Mouse (Mus musculus) liver, adult 2 months (tissue): ENCODE measurements around the gene Slc2a3. TPM values are rescaled to one million over a fixed set of nuclear protein-coding genes. Genes with fewer than 3 reads are reported as not detected.

Experiments used
- DNase-seq: peaks from one replicate; pipeline ENCODE4 v3.0.0-alpha.2; 2011; ENCODE audit warnings: low read depth, low spot score; ENCODE audit errors: extremely low read depth
- H3K27ac ChIP-seq: fragments of 200-500 bp; replicated peaks from 2 replicates; pipeline ENCODE4 v1.5.1; 2012; ENCODE audit warnings: low read depth, mild to moderate bottlenecking, control low read depth, inconsistent platforms, low read length; ENCODE audit not compliant: insufficient read depth
- H3K27me3 ChIP-seq: fragments of 200-500 bp; 2 replicates; pipeline ENCODE4 v1.6.1; 2012; ENCODE audit warnings: mild to moderate bottlenecking, moderate library complexity, low read length, inconsistent platforms; ENCODE audit not compliant: control insufficient read depth, insufficient read depth
- H3K36me3 ChIP-seq: fragments of 200-500 bp; 2 replicates; pipeline ENCODE4 v1.6.1; 2012; ENCODE audit warnings: low read length, inconsistent platforms; ENCODE audit not compliant: control insufficient read depth, insufficient read depth
- H3K4me1 ChIP-seq: fragments of 200-500 bp; 2 replicates; pipeline ENCODE4 v1.6.1; 2011; ENCODE audit warnings: low read length; ENCODE audit not compliant: control insufficient read depth, insufficient read depth
- H3K4me3 ChIP-seq: fragments of 200-500 bp; 2 replicates; pipeline ENCODE4 v1.5.1; 2011; ENCODE audit warnings: low read depth, mild to moderate bottlenecking, control low read depth, low read length, moderate library complexity; ENCODE audit not compliant: insufficient read depth
- H3K79me2 ChIP-seq: fragments of 200-500 bp; 2 replicates; pipeline ENCODE4 v1.6.1; 2012; ENCODE audit warnings: inconsistent platforms, mild to moderate bottlenecking, low read length, moderate library complexity; ENCODE audit not compliant: control insufficient read depth, insufficient read depth
- H3K9ac ChIP-seq: fragments of 200-500 bp; 2 replicates; pipeline ENCODE4 v1.6.1; 2012; ENCODE audit warnings: low read depth, mild to moderate bottlenecking, control low read depth, inconsistent platforms, low read length
- CTCF ChIP-seq: fragments of 200-500 bp; IDR thresholded peaks from 2 replicates; pipeline ENCODE4 v1.5.1; 2011; ENCODE audit warnings: low read depth, low read length, control low read depth
- POLR2A ChIP-seq: fragments of 200-500 bp; IDR thresholded peaks from 2 replicates; pipeline ENCODE4 v1.6.1; 2011; ENCODE audit warnings: low read length, control low read depth; ENCODE audit not compliant: insufficient read depth; ENCODE audit errors: extremely low read depth
- WGBS: fragments of 180-500 bp; shearing (Covaris S2); methylation state at CpG from one replicate; pipeline ENCODE4 v1.1.7; 2018; 5-methylcytosine and 5-hydroxymethylcytosine counted together
- polyA plus RNA-seq: library from polyadenylated mRNA; depleted of rRNA; stranded (reverse); fragments of >200 nt; gene quantifications from 2 replicates; pipeline ENCODE4 v1.2.3, GENCODE M21; 2012
- total RNA-seq: library from RNA; depleted of rRNA; stranded (reverse); fragments of >200 nt; gene quantifications from 2 replicates; pipeline ENCODE4 v1.2.3, GENCODE M21; 2014

The Slc2a3 gene
- total and polyA plus RNA-seq, 2 experiments = 0.28 to 0.66 TPM

GRCm38 (mm10) chr6:122820799-122821650, 19.6 kb upstream of the Slc2a3 start:
- H3K36me3 ChIP-seq = no peaks in the 10 kb centered on the region
- DNase-seq = no peak
- no peaks in the 10 kb centered on the region for H3K27me3 ChIP-seq
- peaks cover 27% of the 10 kb centered on the region for H3K79me2 ChIP-seq
- no peak overlapping the region for H3K27ac ChIP-seq
- peaks cover 29% of the 10 kb centered on the region for H3K4me1 ChIP-seq
- peak overlapping the region; percentile 86; the same call in 1 of the 2 replicates for H3K4me3 ChIP-seq
- H3K9ac ChIP-seq = peak overlapping the region; percentile 100
- 42% methylated on average over 15 of the region's 15 CpGs for WGBS
- TF ChIP-seq CTCF (no peak), POLR2A (no peak)

GRCm38 (mm10) chr6:122820071-122820798, 18.8 kb upstream of the Slc2a3 start:
- H3K27ac ChIP-seq = peak overlapping the region; percentile 67
- H3K4me1 ChIP-seq = peaks cover 22% of the 10 kb centered on the region
- DNase-seq = no peak
- peaks cover 20% of the 10 kb centered on the region for H3K79me2 ChIP-seq
- H3K27me3 ChIP-seq = no peaks in the 10 kb centered on the region
- no peak for TF ChIP-seq POLR2A
- TF ChIP-seq CTCF = no peak
- H3K36me3 ChIP-seq = no peaks in the 10 kb centered on the region
- peak overlapping the region; percentile 100 for H3K9ac ChIP-seq
- WGBS = under 1% methylated on average over 37 of the region's 38 CpGs
- H3K4me3 ChIP-seq = peak overlapping the region; percentile 86

- peaks cover 16% of the 10 kb centered on the region for H3K4me1 ChIP-seq
- TF ChIP-seq POLR2A (no peak), CTCF (no peak)
- H3K36me3 ChIP-seq = no peaks in the 10 kb centered on the region
- no peaks in the 10 kb centered on the region for H3K27me3 ChIP-seq
- DNase-seq = peak; percentile 58
- H3K4me3 ChIP-seq = peak within 1 kb of the TSS; percentile 86
- peaks cover 19% of the 10 kb centered on the region for H3K79me2 ChIP-seq
- under 1% methylated on average over 57 of the region's 61 CpGs for WGBS
- H3K9ac ChIP-seq = peak within 1 kb of the TSS; percentile 100
- H3K27ac ChIP-seq = peak within 1 kb of the TSS; percentile 73
These were observed 18.0 kb upstream of the Slc2a3 start, which contains the start of gene Foxj2 for GRCm38 (mm10) chr6:122819306-122820070. TSS of gene Foxj2 (plus strand) at chr6:122819914.

GRCm38 (mm10) chr6:122813640-122814039, 12.2 kb upstream of the Slc2a3 start:
- Histone ChIP-seq H3K9ac (no peak overlapping the region), H3K79me2 (no peaks in the 10 kb centered on the region), H3K27ac (no peak overlapping the region), H3K4me1 (peaks cover 2% of the 10 kb centered on the region; the same call in 1 of the 2 replicates), H3K27me3 (no peaks in the 10 kb centered on the region), H3K4me3 (no peak overlapping the region), H3K36me3 (no peaks in the 10 kb centered on the region)
- no peak for TF ChIP-seq POLR2A
- no peak for TF ChIP-seq CTCF
- DNase-seq = no peak
- WGBS = 93% methylated on average over 4 of the region's 4 CpGs

GRCm38 (mm10) chr6:122812716-122813115, 11.3 kb upstream of the Slc2a3 start:
- TF ChIP-seq CTCF = no peak
- no peak for TF ChIP-seq POLR2A
- no peaks in the 10 kb centered on the region for H3K79me2 ChIP-seq
- H3K4me1 ChIP-seq = peaks cover 2% of the 10 kb centered on the region; the same call in 1 of the 2 replicates
- H3K27me3 ChIP-seq = no peaks in the 10 kb centered on the region
- H3K27ac ChIP-seq = no peak overlapping the region
- H3K4me3 ChIP-seq = no peak overlapping the region
- DNase-seq = no peak
- no peaks in the 10 kb centered on the region for H3K36me3 ChIP-seq
- WGBS = 96% methylated on average over 4 of the region's 4 CpGs
- H3K9ac ChIP-seq = no peak overlapping the region
